Mouse (Mus musculus) embryonic facial prominence, embryonic 12.5 days (tissue): ENCODE results near the gene Ints6l. TPM values are rescaled to one million over a fixed set of nuclear protein-coding genes. Genes with fewer than 3 reads are reported as not detected.
"Not testable (repeated sequence)": the region's sequence is repeated elsewhere in the genome, so short reads cannot be mapped to it uniquely, and the experiment has no call there.

Source experiments
- ATAC-seq: fragments of 200-750 bp; cut with Nextera tagmentation; 2 replicates; pipeline ENCODE4 v1.8.0; 2017; ENCODE audit not compliant: insufficient number of reproducible peaks, insufficient read depth, low FRiP score, low TSS enrichment
- H3K27ac ChIP-seq: fragments of 300-500 bp; sonication (generic); 2 replicates; pipeline ENCODE4 v1.5.1; 2016; ENCODE audit warnings: mild to moderate bottlenecking
- H3K27me3 ChIP-seq: fragments of 300-500 bp; sonication (generic); 2 replicates; pipeline ENCODE4 v1.6.1; 2016; ENCODE audit warnings: mild to moderate bottlenecking, moderate library complexity
- H3K36me3 ChIP-seq: fragments of 300-500 bp; sonication (generic); 2 replicates; pipeline ENCODE4 v1.6.1; 2016; ENCODE audit warnings: mild to moderate bottlenecking
- H3K4me1 ChIP-seq: fragments of 300-500 bp; sonication (generic); 2 replicates; pipeline ENCODE4 v1.6.1; 2016
- H3K4me2 ChIP-seq: fragments of 300-500 bp; sonication (generic); replicated peaks from 2 replicates; pipeline ENCODE4 v1.6.1; 2016; ENCODE audit warnings: mild to moderate bottlenecking, moderate library complexity
- H3K4me3 ChIP-seq: fragments of 300-500 bp; sonication (generic); 2 replicates; pipeline ENCODE4 v1.5.1; 2016; ENCODE audit warnings: mild to moderate bottlenecking
- H3K9ac ChIP-seq: fragments of 300-500 bp; sonication (generic); 2 replicates; pipeline ENCODE4 v1.6.1; 2016; ENCODE audit warnings: mild to moderate bottlenecking, moderate library complexity
- H3K9me3 ChIP-seq: fragments of 300-500 bp; sonication (generic); 2 replicates; pipeline ENCODE4 v1.6.1; 2016; ENCODE audit warnings: mild to moderate bottlenecking, moderate library complexity
- WGBS: fragments of 180-500 bp; shearing (Covaris S2); methylation state at CpG from one replicate; pipeline ENCODE4 v1.1.7; 2016; 5-methylcytosine and 5-hydroxymethylcytosine counted together
- polyA plus RNA-seq: library from polyadenylated mRNA; unstranded; fragments of >200 nt; fragmentation: Nextera tagmentation; extraction: Ambion mirVana; gene quantifications from 2 replicates; pipeline ENCODE4 v1.2.1, GENCODE M21; 2016

Ints6l gene
- polyA plus RNA-seq, 1 experiment from 2014 or later: 26.5 TPM

- Histone ChIP-seq H3K36me3 (no peaks in the 10 kb centered on the region), H3K4me3 (no peak overlapping the region), H3K4me2 (no peak overlapping the region), H3K27me3 (no peaks in the 10 kb centered on the region), H3K9ac (no peak overlapping the region), H3K9me3 (no peaks in the 10 kb centered on the region), H3K27ac (no peak overlapping the region), H3K4me1 (no peaks in the 10 kb centered on the region)
- 68% methylated on average over 14 of the region's 14 CpGs for WGBS
- no peak for ATAC-seq
Measured at GRCm38 (mm10) chrX:56462020-56462933, 7.6 kb downstream of the Ints6l start.

GRCm38 (mm10) chrX:56464906-56465305, 10.2 kb downstream of the Ints6l start:
- Histone ChIP-seq H3K9ac (no peak overlapping the region), H3K9me3 (no peaks in the 10 kb centered on the region), H3K4me1 (no peaks in the 10 kb centered on the region), H3K4me2 (no peak overlapping the region), H3K4me3 (no peak overlapping the region), H3K27ac (no peak overlapping the region), H3K27me3 (no peaks in the 10 kb centered on the region), H3K36me3 (no peaks in the 10 kb centered on the region)
- no peak for ATAC-seq
- WGBS: 94% methylated on average over 1 of the region's 1 CpGs

- Histone ChIP-seq H3K9ac (no peak overlapping the region), H3K4me1 (no peaks in the 10 kb centered on the region), H3K36me3 (no peaks in the 10 kb centered on the region), H3K4me3 (no peak overlapping the region), H3K27me3 (no peaks in the 10 kb centered on the region), H3K27ac (no peak overlapping the region), H3K9me3 (no peaks in the 10 kb centered on the region), H3K4me2 (no peak overlapping the region)
- 57% methylated on average over 4 of the region's 4 CpGs for WGBS
- no peak for ATAC-seq
Measured at GRCm38 (mm10) chrX:56467688-56468087, 13.0 kb downstream of the Ints6l start.

GRCm38 (mm10) chrX:56468422-56468821, 13.8 kb downstream of the Ints6l start:
- no peak overlapping the region for H3K9ac ChIP-seq
- WGBS: 38% methylated on average over 6 of the region's 6 CpGs
- no peaks in the 10 kb centered on the region for H3K9me3 ChIP-seq
- no peak overlapping the region for H3K4me3 ChIP-seq
- no peaks in the 10 kb centered on the region for H3K27me3 ChIP-seq
- H3K36me3 ChIP-seq: no peaks in the 10 kb centered on the region
- no peak overlapping the region for H3K27ac ChIP-seq
- no peaks in the 10 kb centered on the region for H3K4me1 ChIP-seq
- ATAC-seq: no peak
- H3K4me2 ChIP-seq: no peak overlapping the region

GRCm38 (mm10) chrX:56474035-56474434, 19.4 kb downstream of the Ints6l start:
- Histone ChIP-seq H3K36me3 (no peaks in the 10 kb centered on the region), H3K27me3 (no peaks in the 10 kb centered on the region), H3K27ac (no peak overlapping the region), H3K4me2 (no peak overlapping the region), H3K9ac (no peak overlapping the region), H3K9me3 (no peaks in the 10 kb centered on the region), H3K4me3 (no peak overlapping the region), H3K4me1 (no peaks in the 10 kb centered on the region)
- no peak for ATAC-seq
- 55% methylated on average over 8 of the region's 8 CpGs for WGBS

- 84% methylated on average over 3 of the region's 3 CpGs for WGBS
- Histone ChIP-seq H3K27me3 (no peaks in the 10 kb centered on the region), H3K9me3 (no peaks in the 10 kb centered on the region), H3K9ac (no peak overlapping the region), H3K4me1 (no peaks in the 10 kb centered on the region), H3K4me2 (no peak overlapping the region), H3K27ac (no peak overlapping the region), H3K4me3 (no peak overlapping the region), H3K36me3 (no peaks in the 10 kb centered on the region)
- ATAC-seq: no peak
Measured at GRCm38 (mm10) chrX:56477553-56477952, 22.9 kb downstream of the Ints6l start.

- Histone ChIP-seq H3K4me2 (no peak overlapping the region), H3K36me3 (no peaks in the 10 kb centered on the region), H3K9me3 (no peaks in the 10 kb centered on the region), H3K4me1 (no peaks in the 10 kb centered on the region), H3K27me3 (no peaks in the 10 kb centered on the region), H3K9ac (no peak overlapping the region), H3K4me3 (no peak overlapping the region), H3K27ac (no peak overlapping the region)
- 52% methylated on average over 3 of the region's 3 CpGs for WGBS
- ATAC-seq: no peak
Measured at GRCm38 (mm10) chrX:56481906-56482305, 27.2 kb downstream of the Ints6l start.

- no peaks in the 10 kb centered on the region for H3K27me3 ChIP-seq
- no peak overlapping the region for H3K9ac ChIP-seq
- no peak overlapping the region for H3K4me2 ChIP-seq
- 21% methylated on average over 1 of the region's 1 CpGs for WGBS
- H3K9me3 ChIP-seq: no peaks in the 10 kb centered on the region
- no peaks in the 10 kb centered on the region for H3K4me1 ChIP-seq
- H3K27ac ChIP-seq: no peak overlapping the region
- H3K4me3 ChIP-seq: no peak overlapping the region
- no peak for ATAC-seq
- no peaks in the 10 kb centered on the region for H3K36me3 ChIP-seq
Measured at GRCm38 (mm10) chrX:56489758-56490157, 35.1 kb downstream of the Ints6l start.

- Histone ChIP-seq H3K4me2 (no peak overlapping the region), H3K4me3 (no peak overlapping the region), H3K9me3 (no peaks in the 10 kb centered on the region), H3K4me1 (no peaks in the 10 kb centered on the region), H3K36me3 (0 out of 2 replicates have a peak, but pooled peaks cover 1% of the 10 kb centered on the region), H3K27me3 (no peaks in the 10 kb centered on the region), H3K27ac (no peak overlapping the region), H3K9ac (no peak overlapping the region)
- WGBS: 83% methylated on average over 7 of the region's 7 CpGs
- ATAC-seq: no peak
Measured at GRCm38 (mm10) chrX:56497241-56497640, 42.6 kb downstream of the Ints6l start.

GRCm38 (mm10) chrX:56524442-56524841, 69.8 kb downstream of the Ints6l start, which contains the start of gene Gm10477:
Gene Gm10477 (plus strand): TSS chrX:56524742.
- not testable (repeated sequence) for H3K4me2 ChIP-seq, H3K36me3 ChIP-seq, H3K27ac ChIP-seq, H3K9ac ChIP-seq, ATAC-seq, H3K27me3 ChIP-seq, H3K4me3 ChIP-seq, H3K4me1 ChIP-seq, H3K9me3 ChIP-seq
- whole genome bisulfite sequencing: 85% methylated on average over 6 of the region's 6 CpGs

GRCm38 (mm10) chrX:56531266-56531665, 76.6 kb downstream of the Ints6l start:
- Histone ChIP-seq H3K4me1 (no peaks in the 10 kb centered on the region), H3K27me3 (no peaks in the 10 kb centered on the region), H3K9ac (no peak overlapping the region), H3K9me3 (no peaks in the 10 kb centered on the region), H3K27ac (no peak overlapping the region), H3K4me2 (no peak overlapping the region), H3K36me3 (no peaks in the 10 kb centered on the region), H3K4me3 (no peak overlapping the region)
- no peak for ATAC-seq
- WGBS: 8% methylated on average over 3 of the region's 3 CpGs

GRCm38 (mm10) chrX:56537162-56537561, 82.5 kb downstream of the Ints6l start:
- Histone ChIP-seq H3K36me3 (no peaks in the 10 kb centered on the region), H3K9ac (no peak overlapping the region), H3K27me3 (no peaks in the 10 kb centered on the region), H3K9me3 (no peaks in the 10 kb centered on the region), H3K27ac (no peak overlapping the region), H3K4me1 (no peaks in the 10 kb centered on the region), H3K4me3 (no peak overlapping the region), H3K4me2 (no peak overlapping the region)
- WGBS: 50% methylated on average over 4 of the region's 4 CpGs
- ATAC-seq: no peak
